Mouse (Mus musculus): ENCODE data around the gene Nhlrc4. TPM values are rescaled to one million over a fixed set of nuclear protein-coding genes. Genes with fewer than 3 reads are reported as not detected.

The Nhlrc4 gene
- polyA plus RNA-seq, 1 experiment from 2014 or later = not detected

DNA sequence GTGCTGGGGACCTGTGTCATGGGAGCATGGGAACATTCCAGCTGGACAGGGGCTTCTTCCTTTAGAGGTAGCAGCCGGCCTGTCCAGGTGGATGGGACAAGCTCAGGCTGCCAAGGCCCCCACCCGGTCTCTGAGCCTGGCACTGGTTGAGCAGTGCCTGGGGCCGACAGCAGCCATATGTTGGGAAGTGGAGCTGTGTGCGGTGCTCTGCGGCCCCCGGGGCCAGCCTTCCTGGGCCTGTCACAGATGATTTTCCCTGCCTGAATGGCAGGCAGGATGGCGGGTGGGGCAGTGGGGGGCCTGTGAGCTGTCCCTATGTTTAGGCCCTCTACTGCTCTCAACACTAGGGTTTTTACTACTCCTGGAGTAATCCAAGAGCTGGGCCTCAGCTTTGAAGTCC is 11.4 kb upstream of the Nhlrc4 start:
- H3K27ac ChIP-seq (replicated peaks) = no peak overlapping the region
- H3K36me3 ChIP-seq (ENCODE audit: control insufficient read depth, insufficient read depth, low read length) = peaks cover 4% of the 10 kb centered on the region; the same call in 1 of the 2 replicates
- DNase-seq (ENCODE audit: low spot score) = no peak
- H3K9me3 ChIP-seq (ENCODE audit: control insufficient read depth, low read length) = no peaks in the 10 kb centered on the region
- TF ChIP-seq EP300 (optimal IDR thresholded peaks at IDR 0.05) (no peak), CTCF (IDR thresholded peaks at IDR 0.05; ENCODE audit: low read depth) (no peak)
- 0 out of 2 replicates have a peak, but pooled peaks cover 4% of the 10 kb centered on the region for H3K27me3 ChIP-seq (ENCODE audit: control insufficient read depth, insufficient read depth, low read length)
- H3K4me2 ChIP-seq (replicated peaks; ENCODE audit: low read depth) = no peak overlapping the region
- no peak overlapping the region for H3K9ac ChIP-seq (ENCODE audit: low read length)
- H3K4me1 ChIP-seq (replicated peaks; ENCODE audit: control insufficient read depth, insufficient read depth) = no peaks in the 10 kb centered on the region
- 75% methylated on average over 7 of the region's 7 CpGs for WGBS
- ATAC-seq (ENCODE audit: low FRiP score, low TSS enrichment) = no peak
- H3K4me3 ChIP-seq (ENCODE audit: low read depth, low read length) = no peak overlapping the region

DNA sequence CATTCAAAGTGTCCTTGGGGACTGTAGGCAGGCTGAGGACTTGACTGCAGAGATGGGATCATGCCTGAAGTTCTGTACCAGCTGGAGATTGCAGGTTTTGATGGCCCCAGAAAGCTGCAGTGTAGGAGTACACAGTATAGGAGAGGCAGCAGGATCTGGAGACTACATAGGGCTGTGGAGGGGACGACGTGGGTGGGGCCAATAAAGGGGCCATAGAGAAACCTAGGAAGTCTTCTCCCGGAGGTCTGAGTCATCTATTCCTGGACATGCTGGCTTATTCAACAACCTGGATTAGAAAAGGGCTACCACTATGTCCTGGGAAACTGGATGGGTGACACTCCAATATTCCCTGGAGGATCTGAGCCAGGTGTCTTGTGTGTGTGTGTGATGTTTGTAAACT is 11.0 kb upstream of the Nhlrc4 start:
- WGBS = 44% methylated on average over 3 of the region's 3 CpGs
- Histone ChIP-seq H3K9ac (ENCODE audit: low read length) (no peak overlapping the region), H3K9me3 (ENCODE audit: control insufficient read depth, low read length) (no peaks in the 10 kb centered on the region), H3K4me3 (ENCODE audit: low read depth, low read length) (no peak overlapping the region), H3K4me1 (replicated peaks; ENCODE audit: control insufficient read depth, insufficient read depth) (no peaks in the 10 kb centered on the region), H3K27me3 (ENCODE audit: control insufficient read depth, insufficient read depth, low read length) (0 out of 2 replicates have a peak, but pooled peaks cover 4% of the 10 kb centered on the region), H3K27ac (replicated peaks) (no peak overlapping the region), H3K36me3 (ENCODE audit: control insufficient read depth, insufficient read depth, low read length) (peaks cover 4% of the 10 kb centered on the region; the same call in 1 of the 2 replicates), H3K4me2 (replicated peaks; ENCODE audit: low read depth) (no peak overlapping the region)
- TF ChIP-seq EP300 (optimal IDR thresholded peaks at IDR 0.05) (no peak), CTCF (IDR thresholded peaks at IDR 0.05; ENCODE audit: low read depth) (no peak)
- no peak for ATAC-seq (ENCODE audit: low FRiP score, low TSS enrichment)
- DNase-seq (ENCODE audit: low spot score) = no peak

DNA sequence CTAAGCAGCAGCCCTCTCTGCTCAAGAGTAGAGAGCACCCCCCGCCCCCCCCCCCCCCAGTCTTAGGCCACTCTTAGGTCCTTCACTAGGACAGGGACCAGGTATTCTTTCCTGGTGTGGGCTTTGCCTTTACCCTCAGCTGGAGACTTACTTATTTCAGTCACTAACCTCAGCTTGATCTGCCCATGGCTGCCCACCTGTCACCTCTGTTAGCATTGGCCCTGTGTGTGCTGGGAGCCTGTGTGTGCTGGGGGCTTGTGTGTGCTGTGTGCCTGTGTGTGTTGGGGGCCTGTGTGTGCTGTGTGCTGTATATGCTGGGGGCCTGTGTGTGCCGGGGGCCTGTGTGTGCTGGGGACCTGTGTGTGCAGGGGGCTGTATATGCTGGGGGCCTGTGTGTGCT is 9.9 kb upstream of the Nhlrc4 start:
- H3K4me3 ChIP-seq (ENCODE audit: low read depth, low read length) = no peak overlapping the region
- no peak overlapping the region for H3K9ac ChIP-seq (ENCODE audit: low read length)
- H3K27me3 ChIP-seq (ENCODE audit: control insufficient read depth, insufficient read depth, low read length) = 0 out of 2 replicates have a peak, but pooled peaks cover 4% of the 10 kb centered on the region
- DNase-seq (ENCODE audit: low spot score) = no peak
- H3K36me3 ChIP-seq (ENCODE audit: control insufficient read depth, insufficient read depth, low read length) = no peaks in the 10 kb centered on the region; the same call in 1 of the 2 replicates
- no peak overlapping the region for H3K27ac ChIP-seq (replicated peaks)
- no peak overlapping the region for H3K4me2 ChIP-seq (replicated peaks; ENCODE audit: low read depth)
- no peak for ATAC-seq (ENCODE audit: low FRiP score, low TSS enrichment)
- H3K4me1 ChIP-seq (replicated peaks; ENCODE audit: control insufficient read depth, insufficient read depth) = no peaks in the 10 kb centered on the region
- H3K9me3 ChIP-seq (ENCODE audit: control insufficient read depth, low read length) = no peaks in the 10 kb centered on the region
- no peak for TF ChIP-seq EP300 (optimal IDR thresholded peaks at IDR 0.05)
- TF ChIP-seq CTCF (IDR thresholded peaks at IDR 0.05; ENCODE audit: low read depth) = no peak
- 90% methylated on average over 2 of the region's 2 CpGs for WGBS

DNA sequence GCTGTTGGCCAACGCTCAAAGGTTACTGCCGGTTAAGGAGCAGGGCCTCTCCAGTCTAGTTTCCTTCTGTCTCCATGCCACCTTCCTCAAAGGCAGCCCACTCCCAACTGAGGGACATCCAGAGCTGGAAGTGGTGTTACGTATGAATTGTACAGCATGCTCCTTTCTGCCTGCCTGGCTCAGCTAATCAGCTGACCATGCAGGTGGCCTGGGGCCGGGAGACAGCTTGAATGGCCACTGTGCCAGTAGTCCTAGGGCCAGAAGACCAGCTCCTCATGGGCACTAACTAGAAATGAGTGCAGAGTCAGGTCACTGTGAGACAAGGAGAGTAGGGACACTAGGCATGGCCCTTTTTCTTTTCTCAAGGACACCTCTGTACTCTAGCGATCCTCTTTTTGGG is 8.4 kb upstream of the Nhlrc4 start:
- no peak overlapping the region for H3K9ac ChIP-seq (ENCODE audit: low read length)
- H3K4me1 ChIP-seq (replicated peaks; ENCODE audit: control insufficient read depth, insufficient read depth) = no peaks in the 10 kb centered on the region
- no peak overlapping the region for H3K4me3 ChIP-seq (ENCODE audit: low read depth, low read length)
- no peak overlapping the region for H3K4me2 ChIP-seq (replicated peaks; ENCODE audit: low read depth)
- ATAC-seq (ENCODE audit: low FRiP score, low TSS enrichment) (no peak), DNase-seq (ENCODE audit: low spot score) (no peak)
- no peak overlapping the region for H3K27ac ChIP-seq (replicated peaks)
- 76% methylated on average over 5 of the region's 5 CpGs for WGBS
- no peaks in the 10 kb centered on the region for H3K36me3 ChIP-seq (ENCODE audit: control insufficient read depth, insufficient read depth, low read length)
- TF ChIP-seq EP300 (optimal IDR thresholded peaks at IDR 0.05) = no peak
- no peak for TF ChIP-seq CTCF (IDR thresholded peaks at IDR 0.05; ENCODE audit: low read depth)
- H3K27me3 ChIP-seq (ENCODE audit: control insufficient read depth, insufficient read depth, low read length) = 0 out of 2 replicates have a peak, but pooled peaks cover 4% of the 10 kb centered on the region
- H3K9me3 ChIP-seq (ENCODE audit: control insufficient read depth, low read length) = no peaks in the 10 kb centered on the region

DNA sequence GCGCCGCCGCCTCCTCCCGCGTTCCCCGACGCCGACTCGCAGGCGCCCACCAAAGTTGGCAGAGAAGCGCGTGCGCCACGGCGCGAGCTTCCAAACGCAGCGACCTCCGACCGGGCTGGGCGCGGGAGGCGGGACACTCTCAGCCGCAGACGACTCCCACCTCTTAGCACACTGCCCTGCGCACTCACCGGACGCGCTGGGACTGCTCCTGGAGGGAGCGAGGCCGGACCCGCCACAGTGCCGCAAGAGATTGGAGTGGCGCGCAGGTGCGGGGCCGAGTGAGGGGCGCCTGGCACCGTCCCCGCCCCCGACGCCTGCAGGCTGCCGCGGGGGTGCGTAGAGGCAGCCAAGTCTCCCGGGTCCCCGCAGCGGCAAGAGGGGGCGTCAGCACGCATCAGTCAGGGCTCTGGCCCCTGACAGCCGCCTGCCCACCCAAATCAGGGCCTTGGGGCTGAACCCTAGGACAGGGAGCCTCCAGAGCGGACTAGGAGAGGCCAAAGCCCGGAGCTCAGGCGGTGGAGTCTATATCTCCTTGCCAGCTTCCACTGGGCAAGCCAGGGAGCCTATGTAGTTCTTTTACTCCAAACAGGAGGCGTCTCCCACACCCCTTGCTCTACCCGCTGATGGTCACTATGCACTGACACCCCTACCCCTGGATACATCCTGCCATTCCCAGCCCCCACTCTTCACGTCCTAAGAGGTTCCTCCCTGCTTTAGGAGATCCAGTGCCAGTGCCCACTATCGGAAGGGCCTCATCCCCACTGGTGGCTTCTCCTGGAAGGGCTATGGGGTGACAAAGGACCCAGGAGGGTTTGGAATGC is 7.3 kb upstream of the Nhlrc4 start, which contains the start of gene A930017K11Rik:
Gene A930017K11Rik, minus strand, starts transcription at position 763 of the 821 bp plus-strand sequence.
- Histone ChIP-seq H3K9ac (ENCODE audit: low read length) (peak within 1 kb of the TSS; percentile 18; the same call in 1 of the 2 replicates), H3K27ac (replicated peaks) (no peak within 1 kb of the TSS), H3K27me3 (ENCODE audit: control insufficient read depth, insufficient read depth, low read length) (0 out of 2 replicates have a peak, but pooled peaks cover 4% of the 10 kb centered on the region), H3K9me3 (ENCODE audit: control insufficient read depth, low read length) (no peaks in the 10 kb centered on the region), H3K36me3 (ENCODE audit: control insufficient read depth, insufficient read depth, low read length) (no peaks in the 10 kb centered on the region), H3K4me2 (replicated peaks; ENCODE audit: low read depth) (peak within 1 kb of the TSS; percentile 69), H3K4me1 (replicated peaks; ENCODE audit: control insufficient read depth, insufficient read depth) (no peaks in the 10 kb centered on the region), H3K4me3 (ENCODE audit: low read depth, low read length) (peak within 1 kb of the TSS; percentile 36)
- no peak for TF ChIP-seq EP300 (optimal IDR thresholded peaks at IDR 0.05)
- peak; percentile 36 for DNase-seq (ENCODE audit: low spot score)
- 1% methylated on average over 56 of the region's 58 CpGs for WGBS
- no peak for ATAC-seq (ENCODE audit: low FRiP score, low TSS enrichment)

Data from stomach, postnatal 0 days (tissue).